Mouse (Mus musculus): Measurements from ENCODE around the gene Hoxa7.

GRCm38 (mm10) chr6:52267691-52268090, 46.0 kb upstream of the Hoxa7 start:
- no peak for TF ChIP-seq CTCF (IDR thresholded peaks at IDR 0.05; ENCODE audit: low read depth, low read length)
- no peak for TF ChIP-seq POLR2A (IDR thresholded peaks at IDR 0.05; ENCODE audit: insufficient read depth, low read length)
- no peak for TF ChIP-seq EP300 (IDR thresholded peaks at IDR 0.05; ENCODE audit: insufficient read depth, low read depth, low read length)
